ENCODE assay signal across 15 mouse cellular contexts in the genomic region with DNA sequence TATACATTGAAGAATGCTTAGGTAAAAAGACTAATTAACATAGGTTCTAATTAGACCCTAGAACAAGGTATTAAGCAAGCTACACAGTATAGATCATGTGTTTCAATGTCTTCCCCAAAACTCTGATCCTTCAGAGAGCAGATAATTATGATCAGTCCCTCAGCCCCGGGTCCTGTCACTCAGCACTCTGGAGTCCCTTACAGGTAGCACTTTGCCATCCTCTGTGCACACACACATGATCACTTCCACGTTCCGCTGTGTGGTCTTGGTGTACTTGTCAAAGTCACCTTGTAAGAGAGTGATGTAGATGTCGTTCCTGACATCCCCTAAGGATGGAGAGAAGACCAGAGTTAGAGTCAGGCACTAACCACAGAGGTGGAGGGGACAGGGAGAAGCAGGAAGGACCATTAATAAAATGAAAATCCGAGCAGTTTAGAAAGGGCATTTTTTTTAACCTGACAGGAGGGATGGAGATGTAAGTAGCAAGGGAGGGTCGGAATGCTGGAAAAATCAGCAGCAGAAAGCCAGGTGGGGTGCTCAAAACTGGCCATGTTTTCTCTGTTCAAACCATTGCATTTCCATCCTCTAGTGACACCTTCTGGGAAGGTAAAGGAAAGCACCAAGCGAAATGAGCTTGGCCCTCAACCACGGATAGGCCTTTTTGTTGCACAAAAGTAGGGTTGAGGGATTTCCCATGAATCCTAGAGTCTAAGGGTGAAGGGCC.
DNase-seq lines count a peak whose midpoint lies in the region; ATAC-seq and TF ChIP-seq lines count a peak whose summit lies in the region.
"Had no signal": no experiment of that assay in that cellular context is flagged by ENCODE, and none has a peak within 500 bp of the region (broad histone marks: within the 10 kb centered on the region; RNA-seq: fewer than 3 reads in every experiment).

No protein-coding gene starts in this region.

- no peak overlapping the region for H3K4me3 ChIP-seq in layer of hippocampus, adult 2 months
- H3K4me3 ChIP-seq in midbrain, embryonic 15.5 days: no peak overlapping the region
- H3K4me3 ChIP-seq: embryonic facial prominence, embryonic 12.5 days; limb, embryonic 15.5 days had no signal

- no peak overlapping the region for H3K9ac ChIP-seq in midbrain, embryonic 15.5 days
- H3K9ac ChIP-seq: embryonic facial prominence, embryonic 12.5 days; limb, embryonic 15.5 days had no signal

- DNase-seq in cerebellum, postnatal 10 days: peak; percentile 40 to 56
- DNase-seq in layer of hippocampus, adult 2 months (ENCODE audit: low spot score in 2 of 2): no peak
- no peak for DNase-seq in layer of hippocampus, postnatal 25 days (ENCODE audit: extremely low spot score in 1 of 2, low spot score in 1 of 2)
- DNase-seq in WW6 (ENCODE audit: low read depth, low spot score): peak; percentile 14
- no peak for DNase-seq in adrenal gland, postnatal 4 days (ENCODE audit: low spot score in 2 of 2)
- no peak for DNase-seq in urinary bladder, postnatal 10 days (ENCODE audit: low spot score)
- DNase-seq: gastrocnemius, postnatal 36 days; kidney, adult 2 months; layer of hippocampus, adult 9-11 months; lung, postnatal 36 days; thymus, adult 2 months had no signal

- WGBS in midbrain, embryonic 15.5 days: 54% methylated on average over 8 of the region's 8 CpGs

- H3K36me3 ChIP-seq in midbrain, embryonic 15.5 days (replicated peaks): no peaks in the 10 kb centered on the region
- H3K36me3 ChIP-seq: embryonic facial prominence, embryonic 12.5 days; limb, embryonic 15.5 days had no signal

- H3K4me1 ChIP-seq in midbrain, embryonic 15.5 days: no peaks in the 10 kb centered on the region
- H3K4me1 ChIP-seq: embryonic facial prominence, embryonic 12.5 days; limb, embryonic 15.5 days had no signal

- no peaks in the 10 kb centered on the region for H3K27me3 ChIP-seq in midbrain, embryonic 15.5 days (replicated peaks)
- H3K27me3 ChIP-seq: limb, embryonic 15.5 days had no signal

- H3K27ac ChIP-seq in layer of hippocampus, adult 2 months: no peak overlapping the region
- H3K27ac ChIP-seq in midbrain, embryonic 15.5 days: no peak overlapping the region
- H3K27ac ChIP-seq: embryonic facial prominence, embryonic 12.5 days; limb, embryonic 15.5 days had no signal

- peak; percentile 70 for TF ChIP-seq CTCF in layer of hippocampus, adult 2 months (conservative IDR thresholded peaks at IDR 0.05)

- H3K4me2 ChIP-seq in midbrain, embryonic 15.5 days: no peak overlapping the region
- H3K4me2 ChIP-seq: embryonic facial prominence, embryonic 12.5 days; limb, embryonic 15.5 days had no signal

- no peaks in the 10 kb centered on the region for H3K9me3 ChIP-seq in midbrain, embryonic 15.5 days
- H3K9me3 ChIP-seq: embryonic facial prominence, embryonic 12.5 days; limb, embryonic 15.5 days had no signal

- ATAC-seq in cerebellum, adult (ENCODE audit: insufficient number of reproducible peaks, low FRiP score, low TSS enrichment): no peak
- peak; percentile 78 for ATAC-seq in midbrain, embryonic 15.5 days (replicated peaks)

Comparison
In these comparisons a context has a peak if more than half of its experiments do, and no peak if none do; other contexts are left out.
1. DNase-seq: peak in cerebellum, postnatal 10 days (2 of 2) and WW6 (single experiment); none in layer of hippocampus, adult 2 months (0 of 2), layer of hippocampus, postnatal 25 days (0 of 2), adrenal gland, postnatal 4 days (0 of 2) and urinary bladder, postnatal 10 days (single experiment).